Mouse (Mus musculus) right cerebral cortex, postnatal 4 days (tissue): ENCODE results near the gene Syt16.

Experiments used
- DNase-seq: peaks from one replicate; pipeline ENCODE4 v3.0.0-alpha.2; 2022

Gene Syt16

GRCm38 (mm10) chr12:74014739-74015270 lies 17.3 kb downstream of the Syt16 start:
- peak; percentile 32 for DNase-seq

GRCm38 (mm10) chr12:74015491-74015890 lies 18.0 kb downstream of the Syt16 start:
- DNase-seq, result no peak

- DNase-seq, result no peak
Observed at GRCm38 (mm10) chr12:74023260-74023659, 25.8 kb downstream of the Syt16 start.

GRCm38 (mm10) chr12:74024912-74025311 lies 27.5 kb downstream of the Syt16 start:
- DNase-seq, result no peak

GRCm38 (mm10) chr12:74043225-74043624 lies 45.8 kb downstream of the Syt16 start:
- DNase-seq, result no peak

GRCm38 (mm10) chr12:74043755-74044154 lies 46.3 kb downstream of the Syt16 start:
- DNase-seq, result no peak

- DNase-seq, result no peak
Observed at GRCm38 (mm10) chr12:74044241-74044640, 46.8 kb downstream of the Syt16 start.

- DNase-seq, result peak; percentile 93
Observed at GRCm38 (mm10) chr12:74055336-74055931, 58.0 kb downstream of the Syt16 start.

GRCm38 (mm10) chr12:74056162-74056561 lies 58.7 kb downstream of the Syt16 start:
- no peak for DNase-seq

GRCm38 (mm10) chr12:74062547-74062946 lies 65.1 kb downstream of the Syt16 start:
- no peak for DNase-seq

- DNase-seq, result no peak
Observed at GRCm38 (mm10) chr12:74068912-74069311, 71.5 kb downstream of the Syt16 start.

- no peak for DNase-seq
Observed at GRCm38 (mm10) chr12:74075590-74075989, 78.1 kb downstream of the Syt16 start.

- no peak for DNase-seq
Observed at GRCm38 (mm10) chr12:74076091-74076490, 78.6 kb downstream of the Syt16 start.

- DNase-seq, result no peak
Observed at GRCm38 (mm10) chr12:74081122-74081521, 83.7 kb downstream of the Syt16 start.

GRCm38 (mm10) chr12:74084389-74084788 lies 86.9 kb downstream of the Syt16 start:
- DNase-seq, result no peak

- no peak for DNase-seq
Observed at GRCm38 (mm10) chr12:74087086-74087485, 89.6 kb downstream of the Syt16 start.

- no peak for DNase-seq
Observed at GRCm38 (mm10) chr12:74089342-74090131, 92.1 kb downstream of the Syt16 start.

GRCm38 (mm10) chr12:74092546-74092945 lies 95.1 kb downstream of the Syt16 start:
- DNase-seq, result no peak

GRCm38 (mm10) chr12:74093110-74093509 lies 95.6 kb downstream of the Syt16 start:
- no peak for DNase-seq

GRCm38 (mm10) chr12:74094701-74095100 lies 97.2 kb downstream of the Syt16 start:
- no peak for DNase-seq

GRCm38 (mm10) chr12:74098572-74099290 lies 101.3 kb downstream of the Syt16 start:
- no peak for DNase-seq

- no peak for DNase-seq
Observed at GRCm38 (mm10) chr12:74105811-74106513, 108.5 kb downstream of the Syt16 start.

- DNase-seq, result peak; percentile 32
Observed at GRCm38 (mm10) chr12:74108663-74109081, 111.2 kb downstream of the Syt16 start.
